Mouse (Mus musculus) hindbrain, postnatal 0 days (tissue): ENCODE data around the gene Sv2c. TPM values are rescaled to one million over a fixed set of nuclear protein-coding genes. Genes with fewer than 3 reads are reported as not detected.

Experiments
- ATAC-seq: fragments of 200-750 bp; cut with Nextera tagmentation; 2 replicates; pipeline ENCODE4 v1.8.0; 2017; ENCODE audit warnings: mild to moderate bottlenecking, moderate TSS enrichment, moderate library complexity
- DNase-seq: peaks from one replicate; pipeline ENCODE4 v3.0.0-alpha.2; 2015; ENCODE audit warnings: low spot score
- H3K27ac ChIP-seq: fragments of 300-500 bp; sonication (generic); 2 replicates; pipeline ENCODE4 v1.5.1; 2014; ENCODE audit warnings: mild to moderate bottlenecking
- H3K27me3 ChIP-seq: fragments of 300-500 bp; sonication (generic); 2 replicates; pipeline ENCODE4 v1.6.1; 2014; ENCODE audit warnings: low read length, mixed read lengths; ENCODE audit not compliant: insufficient read depth
- H3K36me3 ChIP-seq: fragments of 300-500 bp; sonication (generic); 2 replicates; pipeline ENCODE4 v1.6.1; 2014; ENCODE audit warnings: low read length, mixed read lengths; ENCODE audit not compliant: insufficient read depth
- H3K4me1 ChIP-seq: fragments of 300-500 bp; sonication (generic); 2 replicates; pipeline ENCODE4 v1.6.1; 2014; ENCODE audit warnings: antibody characterized with exemption, low read length, mixed read lengths; ENCODE audit not compliant: insufficient read depth
- H3K4me2 ChIP-seq: fragments of 300-500 bp; sonication (generic); 2 replicates; pipeline ENCODE4 v1.6.1; 2014; ENCODE audit warnings: low read depth, mild to moderate bottlenecking, low read length, moderate library complexity, mixed read lengths
- H3K4me3 ChIP-seq: fragments of 300-500 bp; sonication (generic); 2 replicates; pipeline ENCODE4 v1.5.1; 2014; ENCODE audit warnings: low read length
- H3K9ac ChIP-seq: fragments of 300-500 bp; sonication (generic); replicated peaks from 2 replicates; pipeline ENCODE4 v1.6.1; 2014; ENCODE audit warnings: mild to moderate bottlenecking, low read length, moderate library complexity, mixed read lengths
- H3K9me3 ChIP-seq: fragments of 300-500 bp; sonication (generic); 2 replicates; pipeline ENCODE4 v1.6.1; 2016; ENCODE audit warnings: low read length, mixed read lengths
- CTCF ChIP-seq: IDR thresholded peaks from 2 replicates; pipeline ENCODE4 v1.5.1; 2016; ENCODE audit warnings: antibody characterized with exemption, control low read depth, low read depth
- WGBS: fragments of 180-500 bp; shearing (Covaris S2); extraction: QIAGEN DNeasy Blood & Tissue Kit; methylation state at CpG from one replicate; pipeline ENCODE4 v1.1.7; 2014; 5-methylcytosine and 5-hydroxymethylcytosine counted together
- polyA plus RNA-seq: library from polyadenylated mRNA; unstranded; fragments of >200 nt; fragmentation: Nextera tagmentation; extraction: Ambion mirVana; gene quantifications from 2 replicates; pipeline ENCODE4 v1.2.1, GENCODE M21; 2015
- total RNA-seq: library from RNA; depleted of rRNA; stranded (reverse); fragments of >200 nt; gene quantifications from 2 replicates; pipeline ENCODE4 v1.2.3, GENCODE M21; 2014

Gene Sv2c
- total and polyA plus RNA-seq, 2 experiments from 2014 or later = 30.4 to 47.3 TPM

GRCm38 (mm10) chr13:95963671-95964070 is 168.7 kb downstream of the Sv2c start:
- H3K4me3 ChIP-seq = no peak overlapping the region
- no peaks in the 10 kb centered on the region for H3K9me3 ChIP-seq
- no peaks in the 10 kb centered on the region for H3K36me3 ChIP-seq
- H3K4me2 ChIP-seq = no peak overlapping the region
- DNase-seq (no peak), ATAC-seq (no peak)
- 91% methylated on average over 1 of the region's 1 CpGs for WGBS
- H3K27ac ChIP-seq = no peak overlapping the region
- no peak overlapping the region for H3K9ac ChIP-seq
- H3K27me3 ChIP-seq = no peaks in the 10 kb centered on the region
- TF ChIP-seq CTCF = no peak
- peaks cover 6% of the 10 kb centered on the region; the same call in 1 of the 2 replicates for H3K4me1 ChIP-seq

- ATAC-seq (peak; percentile 50; the same call in 1 of the 2 replicates), DNase-seq (peak; percentile 27)
- H3K27ac ChIP-seq = no peak overlapping the region
- H3K27me3 ChIP-seq = no peaks in the 10 kb centered on the region
- TF ChIP-seq CTCF = no peak
- H3K4me2 ChIP-seq = peak overlapping the region; percentile 68
- H3K4me3 ChIP-seq = peak overlapping the region; percentile 38
- H3K9ac ChIP-seq = no peak overlapping the region
- H3K36me3 ChIP-seq = no peaks in the 10 kb centered on the region
- 22% methylated on average over 7 of the region's 7 CpGs for WGBS
- H3K9me3 ChIP-seq = no peaks in the 10 kb centered on the region
- peaks cover 6% of the 10 kb centered on the region; the same call in 1 of the 2 replicates for H3K4me1 ChIP-seq
Measured at GRCm38 (mm10) chr13:95961905-95962304, 170.5 kb downstream of the Sv2c start.

- DNase-seq = peak; percentile 59
- WGBS = 12% methylated on average over 29 of the region's 29 CpGs
- TF ChIP-seq CTCF = no peak
- peak overlapping the region; percentile 43; the same call in 1 of the 2 replicates for H3K9ac ChIP-seq
- no peaks in the 10 kb centered on the region for H3K9me3 ChIP-seq
- peak overlapping the region; percentile 28; the same call in 1 of the 2 replicates for H3K27ac ChIP-seq
- H3K27me3 ChIP-seq = no peaks in the 10 kb centered on the region
- peak; percentile 43 for ATAC-seq
- H3K4me2 ChIP-seq = peak overlapping the region; percentile 68
- peak overlapping the region; percentile 38 for H3K4me3 ChIP-seq
- H3K4me1 ChIP-seq = peaks cover 6% of the 10 kb centered on the region; the same call in 1 of the 2 replicates
- no peaks in the 10 kb centered on the region for H3K36me3 ChIP-seq
Measured at GRCm38 (mm10) chr13:95961191-95961791, 171.1 kb downstream of the Sv2c start.

GRCm38 (mm10) chr13:95960477-95961185 is 171.7 kb downstream of the Sv2c start:
- Histone ChIP-seq H3K4me3 (peak overlapping the region; percentile 38), H3K27me3 (no peaks in the 10 kb centered on the region), H3K36me3 (no peaks in the 10 kb centered on the region), H3K9ac (no peak overlapping the region), H3K4me1 (peaks cover 6% of the 10 kb centered on the region; the same call in 1 of the 2 replicates), H3K27ac (no peak overlapping the region), H3K4me2 (peak overlapping the region; percentile 68), H3K9me3 (no peaks in the 10 kb centered on the region)
- no peak for TF ChIP-seq CTCF
- peak; percentile 3; the same call in 1 of the 2 replicates for ATAC-seq
- WGBS = 17% methylated on average over 10 of the region's 10 CpGs
- DNase-seq = no peak

GRCm38 (mm10) chr13:95959651-95960476 is 172.5 kb downstream of the Sv2c start:
- WGBS = 16% methylated on average over 14 of the region's 14 CpGs
- ATAC-seq (no peak), DNase-seq (no peak)
- no peaks in the 10 kb centered on the region for H3K9me3 ChIP-seq
- no peak overlapping the region for H3K4me3 ChIP-seq
- no peak overlapping the region for H3K27ac ChIP-seq
- H3K27me3 ChIP-seq = no peaks in the 10 kb centered on the region
- H3K4me2 ChIP-seq = no peak overlapping the region
- no peak overlapping the region for H3K9ac ChIP-seq
- H3K36me3 ChIP-seq = no peaks in the 10 kb centered on the region
- peaks cover 6% of the 10 kb centered on the region; the same call in 1 of the 2 replicates for H3K4me1 ChIP-seq
- no peak for TF ChIP-seq CTCF

- WGBS = 81% methylated on average over 10 of the region's 10 CpGs
- no peak for DNase-seq
- peaks cover 6% of the 10 kb centered on the region for H3K4me1 ChIP-seq
- H3K4me3 ChIP-seq = no peak overlapping the region
- TF ChIP-seq CTCF = no peak
- H3K27ac ChIP-seq = no peak overlapping the region
- no peaks in the 10 kb centered on the region for H3K27me3 ChIP-seq
- no peaks in the 10 kb centered on the region for H3K36me3 ChIP-seq
- ATAC-seq = no peak
- no peaks in the 10 kb centered on the region for H3K9me3 ChIP-seq
- H3K4me2 ChIP-seq = no peak overlapping the region
- H3K9ac ChIP-seq = no peak overlapping the region
Measured at GRCm38 (mm10) chr13:95957134-95957533, 175.2 kb downstream of the Sv2c start.
